Mouse (Mus musculus) naive thymus-derived CD4-positive, alpha-beta T cell, adult 2 months (primary cell): ENCODE results near the gene Gtf2h3.
"Not testable (repeated sequence)": the region's sequence is repeated elsewhere in the genome, so short reads cannot be mapped to it uniquely, and the experiment has no call there.

Source experiments
- DNase-seq: peaks from one replicate; pipeline ENCODE4 v3.0.0-alpha.2; 2011; ENCODE audit warnings: low read depth

Gene Gtf2h3

DNA sequence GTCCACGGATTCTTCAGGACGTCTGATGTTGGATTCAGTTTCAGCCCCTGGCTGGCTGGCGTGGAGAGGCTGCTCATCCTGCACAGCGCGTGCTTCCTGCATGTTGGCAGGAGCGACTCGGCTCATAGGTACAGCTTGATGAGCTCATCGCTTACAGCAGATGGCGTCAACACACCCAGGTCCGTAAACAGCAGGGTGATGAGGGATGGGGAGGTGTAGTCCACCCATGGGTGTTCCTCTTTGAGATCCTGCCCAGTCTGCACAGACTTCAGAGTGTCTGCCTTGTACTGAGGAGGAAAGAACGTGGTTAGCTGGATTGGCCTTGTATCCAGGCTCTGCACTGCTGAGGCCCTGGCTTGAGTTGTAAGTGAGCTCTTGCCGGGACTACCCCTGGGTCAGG, 7.9 kb upstream of the Gtf2h3 start:
- DNase-seq = no peak

DNA sequence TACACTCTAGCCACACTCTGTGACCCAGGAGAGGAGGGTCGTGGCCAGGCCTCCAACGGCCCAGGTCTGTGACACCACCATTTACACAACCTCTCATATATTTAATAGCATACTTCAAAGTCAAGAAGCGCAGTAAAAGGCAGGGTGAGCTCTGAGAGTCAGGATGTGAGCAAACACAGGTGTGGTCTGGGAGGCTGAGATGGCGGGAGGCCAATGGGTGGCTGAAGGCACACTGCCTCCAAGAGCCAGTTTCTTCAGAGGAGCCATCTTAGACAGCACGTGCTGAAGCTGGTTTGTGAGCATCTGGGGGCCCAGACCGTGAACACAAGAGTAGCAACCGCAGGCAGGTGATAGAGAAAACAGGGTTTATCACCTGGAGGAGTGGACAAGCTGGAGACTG, 3.5 kb upstream of the Gtf2h3 start:
- no peak for DNase-seq

DNA sequence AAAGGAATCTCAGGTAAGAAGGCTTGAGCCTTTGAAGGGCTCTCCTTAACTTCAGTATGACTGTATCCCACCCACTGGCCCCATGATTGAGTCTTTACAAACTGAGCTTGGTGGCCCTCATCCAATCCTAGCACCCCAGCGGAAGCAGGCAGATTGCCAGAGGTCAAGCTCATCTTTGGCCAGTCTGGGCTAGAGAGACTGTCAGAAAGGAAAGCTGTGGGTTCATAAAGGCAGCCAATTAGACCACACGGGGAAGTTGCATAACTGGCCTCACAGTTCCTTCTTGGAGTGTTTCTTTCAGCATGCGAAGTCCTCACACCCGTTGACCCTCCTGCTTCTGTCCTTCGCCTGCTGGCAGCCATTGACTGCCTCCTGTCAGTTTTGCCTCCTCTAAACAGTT, 3.6 kb downstream of the Gtf2h3 start:
- no peak for DNase-seq

DNA sequence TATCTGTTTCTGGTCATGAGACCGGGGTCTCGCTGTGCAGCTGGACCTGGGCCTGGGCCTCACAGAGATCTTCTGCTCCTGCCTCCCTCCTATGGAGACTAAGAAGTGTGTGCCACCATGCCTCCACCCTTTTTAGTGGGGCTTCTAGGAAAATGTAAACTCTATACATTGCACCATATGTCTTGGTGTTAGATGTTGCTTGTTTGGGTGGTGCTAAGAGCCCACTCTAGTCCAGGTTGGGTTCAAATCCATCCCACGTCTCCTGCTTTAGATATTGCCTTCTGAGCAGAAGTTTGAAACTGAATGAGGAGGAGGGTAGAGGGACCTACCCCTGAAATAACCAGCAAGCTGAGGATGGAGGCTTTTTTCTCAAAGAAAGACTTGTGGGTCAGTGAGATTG, 13.8 kb downstream of the Gtf2h3 start:
- no peak for DNase-seq

DNA sequence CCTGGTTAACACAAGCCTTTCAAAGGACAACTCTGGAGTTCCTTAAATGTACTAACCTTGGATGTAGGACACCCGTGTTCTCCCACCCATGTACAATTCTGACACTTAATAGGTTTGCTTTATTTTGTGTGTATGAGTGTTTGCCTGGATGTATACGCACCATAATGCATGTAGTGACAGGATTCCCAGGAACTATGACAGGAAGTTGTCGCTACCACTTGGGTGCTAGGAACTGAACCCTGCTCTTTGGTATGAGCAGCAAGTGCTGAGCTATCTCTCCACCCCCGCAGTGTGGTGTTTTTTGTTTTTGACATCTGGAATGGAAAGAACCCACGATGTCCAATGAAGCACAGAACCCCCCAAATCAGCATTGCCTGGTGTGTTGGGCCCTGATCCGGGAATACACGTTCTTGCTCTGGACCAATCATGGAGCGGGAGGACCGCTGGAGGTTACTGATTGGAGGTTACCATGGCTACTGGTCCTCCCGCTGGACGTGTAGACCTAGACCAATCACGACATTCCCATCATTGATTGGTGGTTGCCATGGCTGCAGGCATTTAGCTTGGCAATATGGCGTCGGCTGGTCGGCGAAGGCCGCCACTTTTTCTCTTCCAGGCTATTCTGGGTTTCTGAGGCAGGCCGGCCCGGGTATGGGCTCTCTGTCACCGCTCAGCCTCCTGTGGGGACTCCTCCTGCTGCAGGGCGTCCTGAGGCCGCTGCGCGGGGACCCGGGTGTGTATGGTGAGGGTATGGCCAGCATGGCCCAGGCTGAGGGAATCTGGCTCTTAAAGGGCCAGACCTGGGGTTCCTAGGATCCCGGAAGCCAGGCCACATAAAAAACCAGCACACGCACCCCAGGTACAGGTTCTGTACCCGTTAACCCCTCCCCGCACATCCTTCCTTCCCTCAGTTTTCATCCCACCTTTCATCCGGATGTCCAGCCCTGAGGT, 19.6 kb downstream of the Gtf2h3 start:
- peak; percentile 67 for DNase-seq

DNA sequence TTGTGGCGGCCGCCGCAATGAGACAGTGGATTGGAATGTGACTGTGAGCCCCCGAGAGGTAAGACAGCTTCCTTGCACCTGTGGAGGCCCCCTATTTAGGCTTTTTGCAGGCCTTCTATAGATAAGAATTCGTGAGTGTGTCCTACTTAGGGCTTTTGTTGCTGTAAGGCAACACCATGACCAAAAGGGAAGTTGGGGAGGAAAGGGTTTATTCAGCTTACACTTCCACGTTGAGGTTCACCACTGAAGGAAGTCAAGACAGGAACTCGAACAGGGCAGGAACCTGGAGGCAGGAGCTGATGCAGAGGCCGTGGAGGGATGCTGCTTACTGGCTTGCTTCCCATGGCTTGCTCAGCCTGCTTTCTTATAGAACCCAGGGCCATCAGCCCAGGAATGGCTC, 20.8 kb downstream of the Gtf2h3 start:
- DNase-seq = not testable (repeated sequence)

DNA sequence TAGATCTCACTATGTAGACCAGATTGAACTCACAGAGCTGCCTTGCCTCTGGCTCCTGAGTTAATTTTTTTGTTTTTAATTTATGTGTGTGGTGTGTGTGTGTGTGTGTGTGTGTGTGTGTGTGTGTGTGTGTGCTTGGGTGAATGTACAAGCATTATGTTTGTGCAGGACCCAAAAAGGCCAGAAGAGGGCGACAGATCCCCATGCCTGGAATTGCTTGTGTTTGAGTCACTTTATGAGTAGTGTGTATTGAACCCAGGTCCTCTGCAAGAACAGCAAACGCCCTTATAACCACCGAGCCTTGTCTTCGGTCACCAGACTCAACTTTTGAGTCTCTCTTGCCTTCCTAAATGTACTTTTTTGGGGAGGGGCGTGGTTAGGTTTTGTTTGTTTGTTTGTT, 23.4 kb downstream of the Gtf2h3 start:
- DNase-seq = peak; percentile 76

DNA sequence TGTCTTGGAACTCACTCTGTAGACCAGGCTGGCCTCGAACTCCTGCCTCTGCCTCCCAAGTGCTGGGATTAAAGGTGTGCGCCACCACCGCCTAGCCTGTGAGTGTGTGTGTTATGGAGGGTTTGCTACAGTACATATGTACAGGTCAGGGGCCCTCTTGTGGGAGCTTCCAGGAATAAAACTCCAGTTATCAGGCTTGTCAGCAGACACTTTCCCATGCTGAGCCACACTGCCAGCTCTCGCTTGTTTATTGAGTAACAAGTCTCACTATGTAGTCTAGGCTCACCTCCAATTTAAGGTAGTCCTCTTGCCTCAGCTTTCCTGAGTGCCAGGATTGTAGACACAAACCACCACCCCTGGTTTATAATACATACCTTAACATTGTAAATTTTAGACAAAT, 25.4 kb downstream of the Gtf2h3 start:
- DNase-seq = no peak

DNA sequence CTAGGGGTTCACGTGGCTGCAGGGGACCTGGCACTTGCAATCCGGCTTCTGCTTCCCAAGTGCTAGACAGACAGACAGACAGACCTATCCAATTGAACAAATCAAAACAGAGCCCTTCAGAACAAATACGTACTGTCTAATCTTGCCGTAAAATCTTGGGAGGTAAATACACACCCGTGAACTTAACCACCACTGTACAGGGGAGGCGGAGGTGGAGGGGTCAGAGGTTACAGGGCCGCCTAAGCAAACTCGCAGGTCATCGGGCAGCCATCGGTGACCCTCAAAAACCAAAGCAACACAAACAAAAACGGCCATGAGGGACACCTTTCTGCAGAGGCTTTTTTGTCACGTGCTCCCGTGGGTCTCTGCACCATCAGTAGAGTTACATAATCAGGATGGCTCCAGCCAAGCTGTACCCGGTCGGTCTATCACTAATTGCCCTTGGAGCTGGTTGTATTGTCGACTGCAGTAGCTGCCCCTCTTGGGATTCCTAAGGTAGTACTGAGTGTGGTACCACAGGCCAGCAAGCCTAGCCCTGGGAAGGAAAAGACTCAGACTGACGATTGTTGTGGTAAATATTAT, 26.2 kb downstream of the Gtf2h3 start:
- no peak for DNase-seq

DNA sequence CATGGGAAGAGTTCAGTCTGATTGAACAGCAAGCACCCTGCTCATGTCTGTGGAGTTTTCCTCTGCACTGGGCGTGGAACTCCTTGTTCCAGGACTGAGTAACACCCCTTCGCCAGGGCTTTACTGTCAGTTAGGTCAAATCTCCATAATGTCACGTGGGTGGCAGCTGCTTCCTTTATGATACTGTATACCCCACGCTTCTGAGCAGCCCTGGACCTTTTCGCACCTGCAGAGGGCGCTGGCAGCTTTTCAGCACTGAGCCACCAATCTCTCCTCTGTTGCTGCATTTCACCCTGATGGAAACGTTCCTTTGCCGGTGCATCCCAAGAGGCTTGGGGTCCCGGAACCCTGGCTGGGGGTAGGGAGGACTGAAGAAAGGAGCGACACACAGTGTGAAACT, 32.0 kb downstream of the Gtf2h3 start:
- DNase-seq = no peak

DNA sequence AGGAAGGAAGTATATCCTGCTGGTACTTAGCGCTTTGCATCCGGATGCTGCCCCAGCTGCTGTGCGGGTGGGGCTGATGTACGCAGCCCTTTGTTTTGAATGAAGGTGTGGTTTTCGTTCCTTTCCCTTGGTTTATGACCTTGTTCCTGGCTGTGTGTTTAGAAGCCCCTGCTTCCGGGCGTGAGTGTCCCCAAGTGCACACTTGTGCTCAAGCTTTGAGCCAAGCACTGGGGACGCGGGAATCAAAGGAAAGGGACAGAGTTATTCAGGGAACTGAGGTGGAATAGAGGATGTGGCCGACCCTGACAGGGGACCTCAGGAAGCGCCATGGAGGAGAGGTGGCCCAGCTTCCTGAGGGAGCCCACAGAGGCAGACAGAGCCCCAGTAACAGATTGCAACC, 35.8 kb downstream of the Gtf2h3 start:
- peak; percentile 67 for DNase-seq

DNA sequence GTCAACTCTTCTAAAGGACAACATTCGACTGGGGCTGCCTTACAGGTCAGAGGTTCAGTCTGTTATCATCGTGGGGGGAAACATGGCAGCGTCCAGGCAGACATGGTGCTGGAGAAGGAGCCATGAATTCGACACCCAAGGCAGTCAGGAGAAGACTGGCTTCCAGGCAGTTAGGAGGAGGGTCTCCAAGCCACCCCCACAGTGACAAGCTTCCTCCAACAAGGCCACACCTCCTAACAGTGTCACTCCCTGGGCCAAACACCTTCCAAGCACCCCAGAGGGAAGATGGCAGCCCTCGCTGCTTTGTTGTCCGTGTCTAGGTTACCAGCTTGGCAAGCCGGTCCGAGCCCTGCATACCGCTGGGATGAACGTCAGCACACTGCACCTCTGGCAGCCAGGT, 39.8 kb downstream of the Gtf2h3 start:
- DNase-seq = no peak

DNA sequence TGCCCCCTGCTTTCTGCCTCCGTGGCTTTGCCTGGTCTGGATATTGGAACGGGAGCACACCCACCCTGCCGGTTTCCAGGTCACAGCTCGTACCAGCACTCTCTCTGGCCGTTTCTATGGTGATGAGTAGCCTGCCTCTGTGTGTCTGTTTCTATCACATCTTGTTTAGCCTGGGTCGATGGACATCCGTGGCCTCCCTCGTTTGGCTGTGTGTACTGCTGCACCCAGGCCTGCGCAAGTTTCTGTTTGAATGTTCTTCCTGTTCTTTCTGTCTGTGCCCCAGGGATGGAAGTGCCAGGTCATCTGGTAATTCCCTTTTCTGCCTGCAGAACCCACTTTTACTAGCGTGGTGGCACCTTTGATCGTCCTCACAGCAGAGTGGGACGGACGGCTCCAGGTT, 42.4 kb downstream of the Gtf2h3 start:
- DNase-seq = no peak

DNA sequence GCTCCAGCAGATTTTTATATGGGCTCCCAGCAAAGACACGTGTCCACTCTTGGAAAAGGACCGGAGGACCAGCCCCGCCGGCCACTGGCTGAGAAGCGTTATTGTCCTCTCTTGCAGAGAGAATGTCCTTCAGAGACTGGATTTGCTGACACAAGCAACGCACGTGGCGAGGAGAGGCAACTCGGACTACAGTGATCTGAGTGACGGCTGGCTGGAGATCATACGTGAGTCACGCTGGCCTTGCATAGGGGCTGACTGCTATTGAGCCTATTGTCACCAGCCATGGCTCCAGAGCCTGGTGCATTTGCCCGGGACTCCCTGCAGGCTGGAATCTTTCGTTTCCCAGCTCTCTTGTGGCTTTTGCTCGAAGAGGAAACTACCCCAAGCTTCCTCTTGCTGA, 44.0 kb downstream of the Gtf2h3 start:
- no peak for DNase-seq

DNA sequence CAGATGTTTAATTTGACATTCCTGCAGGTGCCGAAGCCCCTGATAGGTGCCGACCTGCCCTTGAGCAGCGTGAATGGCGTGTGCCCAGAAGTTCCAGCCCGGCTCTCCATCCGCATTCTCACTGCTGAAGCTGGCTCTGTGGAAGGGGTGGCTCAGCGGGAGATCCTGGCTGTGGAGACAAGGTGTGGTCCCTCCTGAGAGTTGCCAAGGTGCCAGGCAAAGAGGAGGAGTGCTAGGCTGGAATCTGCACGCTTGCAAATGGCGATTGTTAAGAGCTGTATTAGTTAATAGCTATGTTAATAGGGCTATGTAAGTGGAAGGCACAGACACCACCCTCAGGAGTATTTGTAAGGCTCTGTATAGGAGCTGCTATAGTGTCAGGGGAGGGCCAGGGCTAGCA, 45.4 kb downstream of the Gtf2h3 start:
- DNase-seq = no peak

DNA sequence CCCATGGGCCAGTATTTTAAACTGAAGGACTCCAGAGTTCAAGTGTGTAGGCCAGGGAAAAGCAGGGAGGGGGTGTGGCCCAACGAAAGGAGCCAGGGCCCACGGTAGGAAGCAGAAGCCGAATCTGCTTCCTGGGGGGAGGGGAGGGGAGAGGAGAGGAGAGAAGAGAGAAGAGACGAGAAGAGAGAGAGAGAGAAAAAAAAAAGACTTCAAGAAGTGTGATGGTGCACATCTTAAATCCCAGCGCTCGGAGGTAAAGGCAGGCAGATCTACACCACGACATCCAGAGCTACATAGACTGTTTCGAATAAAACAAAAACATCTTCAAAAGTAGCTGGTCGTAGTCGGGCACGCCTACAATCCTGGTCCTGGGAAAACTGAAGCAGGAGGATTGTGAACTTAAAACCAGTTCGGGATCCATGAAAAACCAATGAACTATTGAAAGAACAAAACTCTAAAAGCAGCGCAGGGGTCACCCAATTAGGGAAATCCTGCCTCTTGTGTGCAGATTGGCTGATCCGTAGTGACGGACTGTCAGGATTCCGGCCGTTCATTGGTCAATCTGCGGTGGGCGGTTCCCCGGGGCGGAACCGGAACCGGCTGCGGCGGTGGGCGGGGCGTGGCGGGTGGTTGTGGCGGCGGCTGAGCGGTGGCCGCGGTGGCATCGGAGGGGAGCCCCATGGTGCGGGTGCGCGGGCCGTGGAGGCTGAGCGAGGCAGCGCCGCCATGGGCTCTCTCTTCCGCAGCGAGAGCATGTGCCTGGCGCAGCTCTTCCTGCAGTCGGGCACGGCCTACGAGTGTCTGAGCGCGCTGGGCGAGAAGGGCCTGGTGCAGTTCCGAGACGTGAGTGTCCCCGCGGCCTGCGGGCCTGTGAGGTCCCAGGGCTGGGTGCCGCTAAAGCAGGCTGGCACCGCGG, 49.8 kb downstream of the Gtf2h3 start, which contains the start of gene Atp6v0a2:
TSS of gene Atp6v0a2 (plus strand) at position 129 of the 916 bp plus-strand sequence.
- DNase-seq = peak; percentile 95

DNA sequence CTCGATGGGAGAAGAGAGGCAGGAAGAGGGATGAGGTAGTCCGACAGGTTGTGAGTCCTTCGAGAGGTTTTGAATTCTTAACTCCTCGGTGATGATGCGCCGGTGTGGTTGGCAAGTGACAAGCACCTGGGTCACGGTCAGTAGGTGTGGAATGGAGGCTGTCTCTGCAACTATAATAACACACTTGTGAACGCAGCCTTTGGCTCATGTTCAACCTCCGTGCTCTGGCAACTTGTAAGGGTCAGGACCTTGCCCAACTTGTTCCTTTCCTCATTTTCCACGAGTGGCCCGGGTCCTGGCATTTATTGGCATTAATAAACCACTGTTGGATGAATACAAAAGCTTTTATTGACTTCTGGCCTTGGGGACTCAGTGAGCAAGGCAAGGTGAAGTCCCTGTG, 50.7 kb downstream of the Gtf2h3 start:
- DNase-seq = no peak

DNA sequence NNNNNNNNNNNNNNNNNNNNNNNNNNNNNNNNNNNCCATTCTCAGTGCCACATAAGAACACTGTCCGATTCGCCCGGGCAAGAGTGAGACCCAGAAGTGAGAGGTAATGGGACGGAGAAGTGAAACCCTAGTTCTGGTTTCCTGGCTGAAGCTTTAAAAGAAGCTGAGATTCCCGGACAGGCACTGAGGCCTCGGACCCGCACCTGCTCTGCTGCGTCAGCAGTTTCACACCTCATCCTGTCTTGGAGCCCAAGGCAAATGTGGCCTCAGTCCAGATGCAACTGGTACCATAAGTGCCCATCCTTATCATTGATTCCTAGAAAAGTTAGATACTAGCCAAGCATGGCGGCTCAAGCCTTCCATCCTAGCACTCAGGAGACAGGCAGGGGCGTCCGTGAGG, 52.7 kb downstream of the Gtf2h3 start:
- no peak for DNase-seq

DNA sequence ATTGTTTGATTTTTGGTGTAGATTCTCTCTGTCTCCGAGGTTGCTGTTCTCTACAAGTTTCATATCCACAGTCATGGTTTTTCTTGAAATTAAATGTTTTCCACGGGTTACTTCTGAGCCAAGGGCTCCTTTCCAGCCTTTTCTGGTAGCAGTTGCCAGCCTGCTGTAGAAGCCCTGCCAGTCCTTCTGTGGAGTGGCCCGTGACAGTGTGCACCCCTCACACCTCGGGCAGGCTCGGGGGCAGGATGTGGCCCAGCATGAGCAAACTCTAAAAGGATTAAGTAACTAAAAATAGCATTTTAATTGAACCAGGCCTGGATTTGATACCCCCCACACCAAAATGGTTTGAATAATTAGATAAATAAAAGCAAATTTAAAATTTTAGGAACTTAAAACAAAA, 53.5 kb downstream of the Gtf2h3 start:
- peak; percentile 27 for DNase-seq

DNA sequence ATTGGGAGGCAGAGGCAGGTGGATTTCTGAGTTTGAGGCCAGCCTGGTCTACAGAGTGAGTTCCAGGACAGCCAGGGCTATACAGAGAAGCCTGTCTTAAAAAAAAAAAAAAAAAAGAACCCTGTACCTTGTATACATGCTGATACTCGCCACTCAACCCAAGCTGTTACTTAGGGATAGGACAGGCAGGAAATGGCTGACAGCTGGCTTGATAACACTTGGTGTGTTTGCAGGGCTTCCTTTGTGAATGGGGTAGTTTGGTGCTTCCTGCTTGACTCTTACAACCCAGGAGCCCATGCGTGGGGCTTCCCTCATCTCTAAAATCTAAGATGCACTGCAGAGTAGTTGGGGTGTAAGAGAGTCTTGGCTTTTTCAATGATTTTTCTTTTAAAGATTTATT, 54.5 kb downstream of the Gtf2h3 start:
- DNase-seq = peak; percentile 66

DNA sequence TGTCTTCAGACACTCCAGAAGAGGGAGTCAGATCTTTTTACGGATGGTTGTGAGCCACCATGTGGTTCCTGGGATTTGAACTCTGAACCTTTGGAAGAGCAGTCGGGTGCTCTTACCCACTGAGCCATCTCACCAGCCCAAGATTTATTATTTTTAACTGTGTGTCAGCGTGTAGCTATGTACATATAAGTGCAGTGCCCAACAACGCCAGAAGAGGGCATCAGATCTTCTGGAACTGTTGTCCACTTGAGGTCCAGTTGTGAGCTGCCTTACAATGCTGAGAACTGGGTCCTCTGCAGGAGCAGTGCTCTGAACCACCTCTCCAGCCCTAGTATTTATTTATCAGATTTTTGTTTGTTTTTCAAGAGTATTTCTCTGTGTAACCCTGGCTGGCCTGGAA, 56.1 kb downstream of the Gtf2h3 start:
- DNase-seq = peak; percentile 38

DNA sequence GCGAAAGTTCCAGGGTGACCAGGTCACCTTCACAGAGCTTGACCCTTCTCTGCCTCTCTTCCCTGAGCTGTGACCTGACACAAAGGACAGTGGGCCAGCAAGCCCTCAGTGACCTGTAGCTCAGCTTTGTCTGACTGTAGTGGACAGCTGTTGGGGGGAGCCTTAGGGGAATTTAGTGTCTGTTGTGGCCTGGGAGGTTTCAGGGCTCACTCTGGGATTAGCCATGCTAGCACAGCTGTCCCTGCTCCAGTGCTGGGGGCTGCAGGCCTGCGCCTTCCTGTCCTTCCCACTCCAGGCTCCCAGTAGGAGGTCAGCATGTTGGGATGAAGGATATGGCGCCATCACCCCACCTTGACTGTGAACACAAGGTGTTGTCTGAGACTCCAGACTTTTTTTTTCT, 57.2 kb downstream of the Gtf2h3 start:
- no peak for DNase-seq

DNA sequence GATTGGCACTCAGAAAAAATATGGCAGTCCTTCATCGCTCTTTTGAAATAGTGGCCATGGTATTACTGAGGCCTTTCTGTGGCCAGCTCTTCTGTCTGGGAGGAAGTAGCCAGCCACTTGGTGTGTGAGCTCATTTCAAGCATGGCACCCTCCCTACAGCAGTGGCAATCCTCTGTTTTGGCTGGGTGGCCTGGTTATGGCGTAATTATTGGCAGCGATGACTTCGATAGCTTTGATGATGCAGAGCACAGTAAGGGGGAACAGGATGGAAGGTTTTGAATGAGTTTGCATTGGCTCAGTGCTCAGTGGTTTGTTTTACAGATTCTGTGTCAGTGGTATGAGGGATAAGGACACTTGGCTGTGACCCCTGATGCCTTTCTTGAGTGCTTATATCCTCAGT, 57.8 kb downstream of the Gtf2h3 start:
- no peak for DNase-seq
